Mouse (Mus musculus) heart, embryonic 16.5 days (tissue): ENCODE measurements around the gene Efhb. TPM values are rescaled to one million over a fixed set of nuclear protein-coding genes. Genes with fewer than 3 reads are reported as not detected.

Experiments used
- ATAC-seq: fragments of 200-750 bp; cut with Nextera tagmentation; replicated peaks from 2 replicates; pipeline ENCODE4 v1.8.0; 2017; ENCODE audit warnings: moderate number of reproducible peaks; ENCODE audit not compliant: insufficient read depth, low FRiP score; ENCODE audit errors: extremely low read depth
- H3K27ac ChIP-seq: fragments of 300-500 bp; sonication (generic); 2 replicates; pipeline ENCODE4 v1.5.1; 2014; ENCODE audit warnings: mild to moderate bottlenecking, low read length, control low read depth, moderate library complexity
- H3K27me3 ChIP-seq: fragments of 300-500 bp; sonication (generic); 2 replicates; pipeline ENCODE4 v1.6.1; 2014; ENCODE audit warnings: low read length, mixed read lengths; ENCODE audit not compliant: control insufficient read depth, insufficient read depth
- H3K36me3 ChIP-seq: fragments of 300-500 bp; sonication (generic); 2 replicates; pipeline ENCODE4 v1.6.1; 2014; ENCODE audit not compliant: control insufficient read depth, insufficient read depth
- H3K4me1 ChIP-seq: fragments of 300-500 bp; sonication (generic); 2 replicates; pipeline ENCODE4 v1.6.1; 2014; ENCODE audit warnings: low read length, mixed read lengths; ENCODE audit not compliant: control insufficient read depth, insufficient read depth
- H3K4me2 ChIP-seq: fragments of 300-500 bp; sonication (generic); 2 replicates; pipeline ENCODE4 v1.6.1; 2014; ENCODE audit warnings: low read depth, mild to moderate bottlenecking, control low read depth, low read length
- H3K4me3 ChIP-seq: fragments of 300-500 bp; sonication (generic); 2 replicates; pipeline ENCODE4 v1.5.1; 2014; ENCODE audit warnings: mild to moderate bottlenecking, control low read depth, low read length
- H3K9ac ChIP-seq: fragments of 300-500 bp; sonication (generic); 2 replicates; pipeline ENCODE4 v1.6.1; 2014; ENCODE audit warnings: low read length, control low read depth
- H3K9me3 ChIP-seq: fragments of 300-500 bp; sonication (generic); replicated peaks from 2 replicates; pipeline ENCODE4 v1.6.1; 2016; ENCODE audit warnings: low read length; ENCODE audit not compliant: control insufficient read depth
- WGBS: fragments of 180-500 bp; shearing (Covaris S2); extraction: QIAGEN DNeasy Blood & Tissue Kit; methylation state at CpG from one replicate; pipeline ENCODE4 v1.1.7; 2014; 5-methylcytosine and 5-hydroxymethylcytosine counted together
- polyA plus RNA-seq: library from polyadenylated mRNA; unstranded; fragments of >200 nt; fragmentation: Nextera tagmentation; extraction: Ambion mirVana; gene quantifications from 2 replicates; pipeline ENCODE4 v1.2.1, GENCODE M21; 2015

Gene Efhb
- 0.41 and 0.47 TPM in 2 replicates for polyA plus RNA-seq

DNA sequence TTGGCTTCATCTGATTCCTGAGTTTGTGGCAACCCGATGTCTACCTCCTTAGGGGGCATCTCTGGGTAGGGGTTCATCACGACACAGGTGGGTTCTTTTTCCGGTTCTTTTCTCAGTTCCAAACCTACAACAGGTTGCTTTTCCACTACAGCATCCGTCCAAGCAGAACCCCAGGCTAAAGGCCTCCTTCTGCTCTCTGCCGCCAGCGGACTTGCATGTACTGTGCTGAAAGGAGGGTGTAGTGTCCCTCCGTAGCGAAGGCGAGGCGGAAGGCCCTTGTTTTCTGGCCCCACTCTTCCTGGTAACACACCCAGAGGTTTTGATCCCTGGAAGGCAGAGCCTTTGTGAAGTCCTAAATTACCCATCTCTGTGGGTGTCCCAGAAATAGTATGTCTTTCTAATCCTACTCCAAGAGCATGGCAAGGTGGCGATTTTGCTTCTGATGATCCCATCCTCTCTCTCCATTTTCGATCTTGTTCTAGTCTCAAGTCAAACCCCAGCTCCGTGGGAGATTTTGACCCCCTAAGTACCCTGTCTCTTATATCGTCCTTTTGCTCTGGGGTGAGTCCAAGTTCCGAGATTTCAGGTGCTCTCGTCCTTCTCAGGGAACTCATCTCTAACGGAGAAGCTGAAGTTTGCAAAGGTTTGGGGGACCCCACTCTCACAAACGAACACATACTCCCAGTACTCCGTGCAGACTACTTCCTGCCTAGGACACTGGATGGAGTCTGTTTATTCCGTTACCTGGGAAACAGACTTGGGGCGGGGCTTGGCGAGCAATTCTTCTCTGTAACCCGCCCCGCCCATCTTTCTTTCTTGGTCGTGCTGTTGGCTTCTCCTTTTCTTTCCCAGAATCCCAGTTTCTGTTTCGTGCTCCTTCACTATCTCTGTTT is at the start of gene Efhb:
Efhb (minus strand) TSS at position 719 of the 893 bp plus-strand sequence.
- Histone ChIP-seq H3K27ac (no peak within 1 kb of the TSS), H3K4me1 (peaks cover 3% of the 10 kb centered on the region; the same call in 1 of the 2 replicates), H3K9ac (peak within 1 kb of the TSS; percentile 63), H3K4me2 (peak within 1 kb of the TSS; percentile 68), H3K4me3 (peak within 1 kb of the TSS; percentile 54), H3K36me3 (no peaks in the 10 kb centered on the region), H3K27me3 (no peaks in the 10 kb centered on the region), H3K9me3 (no peaks in the 10 kb centered on the region)
- peak; percentile 90 for ATAC-seq
- 17% methylated on average over 26 of the region's 26 CpGs for WGBS

DNA sequence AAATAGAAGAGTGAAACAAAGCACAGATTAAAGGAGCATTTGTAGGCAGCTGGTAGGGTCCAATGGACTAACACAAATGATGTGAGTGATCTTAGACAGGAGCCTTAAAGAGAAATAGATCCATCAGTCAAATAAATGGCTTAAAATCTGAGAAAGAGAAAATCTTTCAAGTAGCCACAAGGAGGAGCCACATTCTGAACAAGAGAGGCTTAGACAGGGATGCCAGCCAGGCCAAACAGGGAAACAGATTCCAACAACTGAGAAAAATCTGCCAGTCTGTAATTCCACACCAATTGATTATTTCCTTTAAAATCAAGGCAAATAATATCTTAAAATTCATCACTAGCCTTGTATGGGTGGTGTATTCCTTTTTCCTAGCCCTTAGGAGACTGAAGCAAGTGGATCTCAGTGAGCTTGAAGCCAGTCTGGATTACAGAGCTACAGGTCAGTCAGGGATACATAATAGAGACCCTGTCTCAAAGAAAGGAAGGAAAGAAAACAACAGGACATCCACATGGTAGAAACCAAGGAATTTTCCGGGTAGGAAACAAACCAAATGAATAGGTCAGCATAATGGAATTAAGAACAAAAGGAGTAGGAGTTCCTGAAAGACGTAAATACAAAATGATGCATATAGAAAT is 49.3 kb upstream of the Efhb start:
- H3K4me3 ChIP-seq, result no peak overlapping the region
- peaks cover 3% of the 10 kb centered on the region for H3K4me1 ChIP-seq
- WGBS, result 86% methylated on average over 2 of the region's 2 CpGs
- H3K9ac ChIP-seq, result no peak overlapping the region
- 0 out of 2 replicates have a peak, but pooled peaks cover 2% of the 10 kb centered on the region for H3K36me3 ChIP-seq
- no peak for ATAC-seq
- no peak overlapping the region for H3K27ac ChIP-seq
- H3K4me2 ChIP-seq, result no peak overlapping the region
- no peaks in the 10 kb centered on the region for H3K27me3 ChIP-seq
- no peaks in the 10 kb centered on the region for H3K9me3 ChIP-seq

DNA sequence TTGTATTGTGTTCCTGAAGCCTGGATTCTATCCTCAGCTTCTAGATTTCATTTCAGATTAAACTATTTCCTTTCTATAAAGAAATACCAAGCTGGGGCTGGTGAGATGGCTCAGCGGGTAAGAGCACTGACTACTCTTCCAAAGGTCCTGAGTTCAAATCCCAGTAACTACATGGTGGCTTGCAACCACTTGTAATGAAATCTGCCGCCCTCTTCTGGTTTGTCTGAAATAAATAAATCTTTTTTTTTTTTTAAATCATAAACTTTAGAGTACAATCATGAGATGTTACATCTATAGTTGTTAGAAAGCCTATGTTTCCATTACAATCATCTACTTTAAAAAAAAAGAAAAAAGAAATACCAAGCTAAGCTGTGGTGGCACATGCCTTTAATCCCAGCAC is 39.8 kb upstream of the Efhb start:
- Histone ChIP-seq H3K27me3 (no peaks in the 10 kb centered on the region), H3K9me3 (no peaks in the 10 kb centered on the region), H3K36me3 (peaks cover 33% of the 10 kb centered on the region), H3K4me3 (no peak overlapping the region), H3K4me1 (no peaks in the 10 kb centered on the region), H3K9ac (no peak overlapping the region), H3K27ac (no peak overlapping the region), H3K4me2 (no peak overlapping the region)
- ATAC-seq, result no peak
- WGBS, result 93% methylated on average over 2 of the region's 2 CpGs

DNA sequence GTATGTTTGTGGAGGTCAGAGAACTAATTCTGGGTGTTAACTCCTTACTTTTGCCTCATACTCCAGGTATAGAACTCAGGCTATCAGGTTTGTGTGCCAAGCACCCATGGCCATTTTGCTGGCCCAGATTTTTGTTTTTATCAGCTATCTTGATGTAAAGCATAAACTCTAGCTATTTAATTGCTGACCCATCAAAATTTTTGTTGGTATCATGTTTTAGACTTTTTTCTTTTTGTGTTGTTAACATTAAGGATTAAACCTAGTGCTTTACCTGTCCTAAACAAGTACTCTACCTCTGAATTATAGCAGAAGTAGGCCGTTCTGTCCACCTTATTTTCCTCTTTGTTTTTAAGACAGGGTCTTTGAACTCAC is 25.9 kb upstream of the Efhb start:
- WGBS, result 93% methylated on average over 1 of the region's 1 CpGs
- H3K4me2 ChIP-seq, result no peak overlapping the region
- H3K9me3 ChIP-seq, result no peaks in the 10 kb centered on the region
- no peak for ATAC-seq
- no peak overlapping the region for H3K9ac ChIP-seq
- no peaks in the 10 kb centered on the region for H3K27me3 ChIP-seq
- H3K4me3 ChIP-seq, result no peak overlapping the region
- H3K36me3 ChIP-seq, result peaks cover 24% of the 10 kb centered on the region
- H3K27ac ChIP-seq, result no peak overlapping the region
- no peaks in the 10 kb centered on the region for H3K4me1 ChIP-seq

DNA sequence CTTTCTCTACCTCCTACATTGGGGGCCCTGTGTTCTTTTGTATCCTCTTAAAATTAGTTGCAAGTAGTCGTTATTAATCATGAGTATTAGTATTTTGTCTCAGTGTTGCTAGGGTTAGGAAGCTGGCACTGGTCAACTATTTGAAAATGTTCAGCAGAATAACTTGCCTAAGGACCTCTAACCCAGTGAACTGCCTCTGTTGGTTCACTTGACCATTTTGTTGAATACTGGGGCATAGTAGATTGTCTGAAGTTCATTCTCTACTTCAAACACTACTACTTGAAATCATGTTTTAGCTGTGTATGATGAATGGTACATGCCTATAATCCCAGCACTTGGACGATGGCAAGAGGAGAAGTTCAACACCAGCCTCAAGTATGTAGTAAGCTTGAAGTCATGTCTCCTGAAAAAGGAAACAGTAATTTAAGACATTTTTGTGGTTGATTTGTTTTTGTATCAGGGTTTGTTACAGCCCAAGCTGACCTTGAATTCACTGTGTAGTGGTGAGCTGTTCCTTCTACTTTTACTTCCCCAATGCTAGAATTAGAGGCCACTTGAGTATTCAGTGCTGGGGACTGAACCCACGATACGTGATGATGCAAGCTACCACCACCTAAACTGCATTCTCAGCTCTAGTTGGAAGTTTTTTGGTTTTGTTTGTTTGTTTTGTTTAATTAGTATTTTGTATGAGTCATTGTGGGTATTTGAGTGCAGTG is 25.3 kb upstream of the Efhb start:
- peaks cover 24% of the 10 kb centered on the region for H3K36me3 ChIP-seq
- WGBS, result 85% methylated on average over 4 of the region's 4 CpGs
- no peak overlapping the region for H3K4me2 ChIP-seq
- H3K4me3 ChIP-seq, result no peak overlapping the region
- no peak for ATAC-seq
- H3K4me1 ChIP-seq, result no peaks in the 10 kb centered on the region
- H3K27ac ChIP-seq, result no peak overlapping the region
- no peaks in the 10 kb centered on the region for H3K9me3 ChIP-seq
- H3K9ac ChIP-seq, result no peak overlapping the region
- H3K27me3 ChIP-seq, result no peaks in the 10 kb centered on the region

DNA sequence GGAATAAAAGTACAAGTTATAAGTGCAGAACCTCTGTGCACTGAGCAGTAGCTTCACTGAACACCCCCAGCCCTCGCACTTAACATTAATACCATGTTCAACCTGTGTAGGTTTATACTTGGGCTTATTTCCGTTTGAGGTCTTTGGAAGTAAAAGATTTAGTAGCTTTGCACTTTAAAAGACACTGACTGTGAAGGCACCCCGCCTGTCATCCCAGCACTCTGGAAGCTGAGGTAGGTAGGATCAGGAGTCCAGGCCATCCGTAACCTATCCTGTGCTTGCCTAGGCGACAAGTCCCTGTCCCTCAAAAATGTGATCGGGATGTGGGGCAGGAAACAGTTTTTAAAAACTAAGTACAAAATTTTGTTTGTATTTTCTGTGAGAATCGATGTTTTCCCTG is 17.3 kb upstream of the Efhb start:
- H3K4me3 ChIP-seq, result peak overlapping the region; percentile 100
- H3K36me3 ChIP-seq, result peaks cover 6% of the 10 kb centered on the region; the same call in 1 of the 2 replicates
- peaks cover 16% of the 10 kb centered on the region for H3K4me1 ChIP-seq
- no peak for ATAC-seq
- no peaks in the 10 kb centered on the region for H3K27me3 ChIP-seq
- H3K4me2 ChIP-seq, result peak overlapping the region; percentile 84
- H3K27ac ChIP-seq, result peak overlapping the region; percentile 99; the same call in 1 of the 2 replicates
- no peaks in the 10 kb centered on the region for H3K9me3 ChIP-seq
- peak overlapping the region; percentile 100 for H3K9ac ChIP-seq
- 42% methylated on average over 7 of the region's 7 CpGs for WGBS

DNA sequence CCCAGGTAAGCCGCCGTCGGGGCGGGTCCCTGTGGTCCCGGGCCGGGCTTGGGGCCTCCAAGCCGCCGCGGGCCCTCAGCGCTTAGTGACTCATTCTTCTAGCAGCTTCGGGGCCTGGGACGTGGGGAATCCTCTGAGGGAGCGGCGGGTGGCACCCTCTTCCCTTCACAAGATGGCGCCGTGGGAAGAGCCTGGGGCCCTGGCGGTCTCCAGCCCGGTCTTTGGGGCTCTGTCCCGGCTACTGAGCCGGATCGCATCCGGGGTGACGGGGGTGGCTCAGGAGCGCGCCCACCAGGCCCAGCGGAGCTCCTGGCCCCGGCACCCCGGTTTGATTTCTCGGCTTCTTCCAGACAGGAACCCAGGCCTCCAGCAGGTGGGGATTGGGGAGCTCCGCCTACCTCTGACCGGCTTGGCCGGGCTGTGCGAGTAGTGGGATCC is 16.5 kb upstream of the Efhb start:
- H3K27me3 ChIP-seq, result no peaks in the 10 kb centered on the region
- peaks cover 16% of the 10 kb centered on the region for H3K4me1 ChIP-seq
- H3K4me3 ChIP-seq, result peak overlapping the region; percentile 100
- ATAC-seq, result peak; percentile 15
- 1% methylated on average over 32 of the region's 33 CpGs for WGBS
- H3K9ac ChIP-seq, result peak overlapping the region; percentile 100
- no peaks in the 10 kb centered on the region for H3K9me3 ChIP-seq
- H3K36me3 ChIP-seq, result peaks cover 4% of the 10 kb centered on the region; the same call in 1 of the 2 replicates
- H3K4me2 ChIP-seq, result peak overlapping the region; percentile 84
- H3K27ac ChIP-seq, result peak overlapping the region; percentile 99

DNA sequence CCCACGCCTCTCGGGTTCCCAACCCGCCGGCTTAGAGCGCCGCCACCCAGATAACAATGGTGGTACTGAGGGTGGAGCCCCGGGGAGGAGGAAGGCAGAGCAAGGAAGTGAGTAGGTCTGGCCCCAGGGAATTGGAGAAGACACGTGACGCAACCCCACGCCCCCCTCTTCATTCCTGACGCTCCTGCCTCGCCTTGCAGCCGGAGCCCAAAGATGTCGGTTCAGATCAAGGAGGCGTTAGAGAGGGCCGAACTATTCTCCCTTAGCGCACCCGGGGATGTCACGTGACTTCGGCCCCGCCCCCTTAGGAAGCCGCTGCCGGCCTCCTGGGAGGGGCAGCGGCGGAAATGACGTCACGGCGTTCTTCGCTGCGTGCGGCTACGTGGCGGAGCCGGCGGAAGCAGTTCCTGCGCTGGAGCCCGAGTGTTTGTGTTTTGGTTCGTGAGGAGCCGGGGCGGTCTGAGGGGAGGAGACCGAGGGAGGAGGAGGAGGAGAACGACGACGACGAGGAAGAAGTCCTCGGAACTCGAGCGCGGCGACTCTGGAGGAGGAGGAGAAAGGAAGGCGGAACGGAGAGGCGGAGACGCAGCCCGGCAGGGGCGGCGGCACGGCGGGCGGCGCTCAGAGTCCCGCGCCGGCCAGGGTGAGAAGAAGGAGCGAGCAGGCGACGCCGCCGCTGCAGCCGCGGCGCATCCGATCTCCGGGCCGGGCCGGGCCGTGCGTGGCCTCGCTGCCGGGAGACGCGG is 15.9 kb upstream of the Efhb start, which contains the start of gene Rab5a:
Rab5a (plus strand) TSS at position 377 of the 746 bp plus-strand sequence.
- Histone ChIP-seq H3K4me1 (peaks cover 16% of the 10 kb centered on the region), H3K9me3 (no peaks in the 10 kb centered on the region), H3K27ac (peak within 1 kb of the TSS; percentile 99), H3K9ac (peak within 1 kb of the TSS; percentile 100), H3K4me2 (peak within 1 kb of the TSS; percentile 84), H3K36me3 (no peaks in the 10 kb centered on the region), H3K27me3 (no peaks in the 10 kb centered on the region), H3K4me3 (peak within 1 kb of the TSS; percentile 100)
- ATAC-seq, result peak; percentile 96
- WGBS, result under 1% methylated on average over 76 of the region's 82 CpGs
